Mouse (Mus musculus): ENCODE measurements at regions not wholly inside any gene's neighbourhood (a gene's known extent, or its start where the extent isn't known, plus 50 kb on each side); places are given as distances from the start of the nearest gene placed in this dataset.

GRCm38 (mm10) chr8:34732808-34733207, 621.3 kb upstream of the Gm10131 start:
- ATAC-seq (ENCODE audit: low FRiP score, low read depth) = no peak
- 11% methylated on average over 2 of the region's 2 CpGs for WGBS

GRCm38 (mm10) chr8:34732362-34732761, 620.8 kb upstream of the Gm10131 start:
- Histone ChIP-seq H3K4me2 (replicated peaks) (no peak overlapping the region), H3K27me3 (0 out of 2 replicates have a peak, but pooled peaks cover 4% of the 10 kb centered on the region), H3K4me3 (no peak overlapping the region), H3K27ac (replicated peaks) (no peak overlapping the region), H3K9me3 (no peaks in the 10 kb centered on the region), H3K4me1 (peaks cover 17% of the 10 kb centered on the region), H3K9ac (replicated peaks) (no peak overlapping the region), H3K36me3 (no peaks in the 10 kb centered on the region)
- WGBS = 8% methylated on average over 1 of the region's 1 CpGs
- no peak for ATAC-seq (ENCODE audit: low FRiP score, low read depth)

More at GRCm38 (mm10) chr8:34732808-34733207, 621.3 kb upstream of the Gm10131 start:
- no peak overlapping the region for H3K4me3 ChIP-seq
- peaks cover 13% of the 10 kb centered on the region for H3K4me1 ChIP-seq
- no peak overlapping the region for H3K9ac ChIP-seq (replicated peaks)
- no peaks in the 10 kb centered on the region for H3K36me3 ChIP-seq
- H3K4me2 ChIP-seq (replicated peaks) = no peak overlapping the region
- no peak overlapping the region for H3K27ac ChIP-seq (replicated peaks)
- no peaks in the 10 kb centered on the region for H3K9me3 ChIP-seq
- 0 out of 2 replicates have a peak, but pooled peaks cover 4% of the 10 kb centered on the region for H3K27me3 ChIP-seq

- Histone ChIP-seq H3K27me3 (0 out of 2 replicates have a peak, but pooled peaks cover 4% of the 10 kb centered on the region), H3K4me1 (peaks cover 17% of the 10 kb centered on the region), H3K9me3 (no peaks in the 10 kb centered on the region), H3K4me3 (no peak overlapping the region), H3K9ac (replicated peaks) (no peak overlapping the region), H3K36me3 (no peaks in the 10 kb centered on the region), H3K27ac (replicated peaks) (no peak overlapping the region), H3K4me2 (replicated peaks) (peak overlapping the region; percentile 15; the same call in 1 of the 2 replicates)
- 23% methylated on average over 12 of the region's 12 CpGs for WGBS
- peak; percentile 47; the same call in 1 of the 2 replicates for ATAC-seq (ENCODE audit: low FRiP score, low read depth)
Measured at GRCm38 (mm10) chr8:34731096-34731999, 619.8 kb upstream of the Gm10131 start.

GRCm38 (mm10) chr8:34729585-34729984, 618.0 kb upstream of the Gm10131 start:
- H3K36me3 ChIP-seq = no peaks in the 10 kb centered on the region
- no peak for ATAC-seq (ENCODE audit: low FRiP score, low read depth)
- H3K4me2 ChIP-seq (replicated peaks) = no peak overlapping the region
- no peak overlapping the region for H3K9ac ChIP-seq (replicated peaks)
- H3K4me1 ChIP-seq = peaks cover 17% of the 10 kb centered on the region
- H3K4me3 ChIP-seq = no peak overlapping the region
- no peaks in the 10 kb centered on the region for H3K9me3 ChIP-seq
- H3K27me3 ChIP-seq = 0 out of 2 replicates have a peak, but pooled peaks cover 4% of the 10 kb centered on the region
- H3K27ac ChIP-seq (replicated peaks) = no peak overlapping the region
- 91% methylated on average over 7 of the region's 7 CpGs for WGBS

- Histone ChIP-seq H3K4me1 (peaks cover 12% of the 10 kb centered on the region), H3K27ac (replicated peaks) (no peak overlapping the region), H3K9me3 (no peaks in the 10 kb centered on the region), H3K4me3 (no peak overlapping the region), H3K4me2 (replicated peaks) (no peak overlapping the region), H3K27me3 (0 out of 2 replicates have a peak, but pooled peaks cover 4% of the 10 kb centered on the region), H3K9ac (replicated peaks) (no peak overlapping the region), H3K36me3 (no peaks in the 10 kb centered on the region)
- 61% methylated on average over 8 of the region's 8 CpGs for WGBS
- ATAC-seq (ENCODE audit: low FRiP score, low read depth) = no peak
Measured at GRCm38 (mm10) chr8:34727699-34728098, 616.2 kb upstream of the Gm10131 start.

- no peak overlapping the region for H3K9ac ChIP-seq (replicated peaks)
- H3K9me3 ChIP-seq = no peaks in the 10 kb centered on the region
- ATAC-seq (ENCODE audit: low FRiP score, low read depth) = no peak
- no peak overlapping the region for H3K4me2 ChIP-seq (replicated peaks)
- H3K27ac ChIP-seq (replicated peaks) = no peak overlapping the region
- H3K4me1 ChIP-seq = 0 out of 2 replicates have a peak, but pooled peaks cover 4% of the 10 kb centered on the region
- WGBS = 65% methylated on average over 10 of the region's 10 CpGs
- 0 out of 2 replicates have a peak, but pooled peaks cover 4% of the 10 kb centered on the region for H3K27me3 ChIP-seq
- H3K36me3 ChIP-seq = no peaks in the 10 kb centered on the region
- no peak overlapping the region for H3K4me3 ChIP-seq
Measured at GRCm38 (mm10) chr8:34726145-34726767, 614.7 kb upstream of the Gm10131 start.

GRCm38 (mm10) chr8:34725546-34725945, 614.0 kb upstream of the Gm10131 start:
- 0 out of 2 replicates have a peak, but pooled peaks cover 4% of the 10 kb centered on the region for H3K4me1 ChIP-seq
- 51% methylated on average over 4 of the region's 4 CpGs for WGBS
- H3K4me2 ChIP-seq (replicated peaks) = no peak overlapping the region
- H3K4me3 ChIP-seq = no peak overlapping the region
- H3K9me3 ChIP-seq = no peaks in the 10 kb centered on the region
- H3K9ac ChIP-seq (replicated peaks) = no peak overlapping the region
- 0 out of 2 replicates have a peak, but pooled peaks cover under 1% of the 10 kb centered on the region for H3K27me3 ChIP-seq
- no peaks in the 10 kb centered on the region for H3K36me3 ChIP-seq
- no peak overlapping the region for H3K27ac ChIP-seq (replicated peaks)
- ATAC-seq (ENCODE audit: low FRiP score, low read depth) = no peak

GRCm38 (mm10) chr8:34709911-34710733, 598.6 kb upstream of the Gm10131 start:
- H3K27me3 ChIP-seq = no peaks in the 10 kb centered on the region
- H3K36me3 ChIP-seq = no peaks in the 10 kb centered on the region
- H3K4me1 ChIP-seq = no peaks in the 10 kb centered on the region
- no peak overlapping the region for H3K9ac ChIP-seq (replicated peaks)
- no peak overlapping the region for H3K27ac ChIP-seq (replicated peaks)
- H3K4me3 ChIP-seq = no peak overlapping the region
- H3K4me2 ChIP-seq (replicated peaks) = no peak overlapping the region
- H3K9me3 ChIP-seq = no peaks in the 10 kb centered on the region
- no peak for ATAC-seq (ENCODE audit: low FRiP score, low read depth)
- 81% methylated on average over 23 of the region's 23 CpGs for WGBS

- no peak for ATAC-seq (ENCODE audit: low FRiP score, low read depth)
- Histone ChIP-seq H3K4me2 (replicated peaks) (no peak overlapping the region), H3K9ac (replicated peaks) (no peak overlapping the region), H3K27me3 (no peaks in the 10 kb centered on the region), H3K36me3 (no peaks in the 10 kb centered on the region), H3K4me1 (no peaks in the 10 kb centered on the region), H3K27ac (replicated peaks) (no peak overlapping the region), H3K9me3 (no peaks in the 10 kb centered on the region), H3K4me3 (no peak overlapping the region)
- 72% methylated on average over 11 of the region's 11 CpGs for WGBS
Measured at GRCm38 (mm10) chr8:34709316-34709715, 597.8 kb upstream of the Gm10131 start.

GRCm38 (mm10) chr8:34703351-34703750, 591.8 kb upstream of the Gm10131 start:
- 5% methylated on average over 8 of the region's 8 CpGs for WGBS
- Histone ChIP-seq H3K4me3 (no peak overlapping the region), H3K9ac (replicated peaks) (no peak overlapping the region), H3K36me3 (no peaks in the 10 kb centered on the region), H3K27ac (replicated peaks) (no peak overlapping the region), H3K27me3 (no peaks in the 10 kb centered on the region), H3K4me2 (replicated peaks) (no peak overlapping the region), H3K9me3 (no peaks in the 10 kb centered on the region), H3K4me1 (peaks cover 7% of the 10 kb centered on the region)
- ATAC-seq (ENCODE audit: low FRiP score, low read depth) = no peak

- 75% methylated on average over 2 of the region's 2 CpGs for WGBS
- Histone ChIP-seq H3K9ac (replicated peaks) (no peak overlapping the region), H3K4me3 (no peak overlapping the region), H3K4me1 (peaks cover 7% of the 10 kb centered on the region), H3K27ac (replicated peaks) (no peak overlapping the region), H3K27me3 (no peaks in the 10 kb centered on the region), H3K36me3 (no peaks in the 10 kb centered on the region), H3K4me2 (replicated peaks) (no peak overlapping the region), H3K9me3 (no peaks in the 10 kb centered on the region)
- no peak for ATAC-seq (ENCODE audit: low FRiP score, low read depth)
Measured at GRCm38 (mm10) chr8:34702806-34703205, 591.3 kb upstream of the Gm10131 start.

Measured in midbrain, embryonic 12.5 days (tissue).